Mouse (Mus musculus) thymus, adult 2 months (tissue): Measurements from ENCODE around the gene BC055324. TPM values are rescaled to one million over a fixed set of nuclear protein-coding genes. Genes with fewer than 3 reads are reported as not detected.
A peak's percentile ranks its signal among the peaks of the same experiment; 100 is the strongest.

Experiments used
- DNase-seq: peaks from one replicate; pipeline ENCODE4 v3.0.0; 2021
- H3K27ac ChIP-seq: fragments of 200-500 bp; 2 replicates; pipeline ENCODE4 v1.5.1; 2012; ENCODE audit warnings: low read length, control low read depth; ENCODE audit not compliant: control insufficient read depth, insufficient read depth
- H3K27me3 ChIP-seq: fragments of 200-500 bp; 2 replicates; pipeline ENCODE4 v1.6.1; 2012; ENCODE audit warnings: mild to moderate bottlenecking, low read length, moderate library complexity, mixed read lengths; ENCODE audit not compliant: control insufficient read depth, insufficient read depth
- H3K36me3 ChIP-seq: fragments of 200-500 bp; 2 replicates; pipeline ENCODE4 v1.6.1; 2012; ENCODE audit warnings: mild to moderate bottlenecking, low read length, moderate library complexity; ENCODE audit not compliant: control insufficient read depth, insufficient read depth
- H3K4me1 ChIP-seq: fragments of 200-500 bp; replicated peaks from 2 replicates; pipeline ENCODE4 v1.6.1; 2012; ENCODE audit warnings: low read length; ENCODE audit not compliant: control insufficient read depth, insufficient read depth
- H3K4me3 ChIP-seq: fragments of 200-500 bp; 2 replicates; pipeline ENCODE4 v1.5.1; 2012; ENCODE audit warnings: mild to moderate bottlenecking, low read length, control low read depth, moderate library complexity; ENCODE audit not compliant: control insufficient read depth, insufficient read depth
- CTCF ChIP-seq: fragments of 200-500 bp; IDR thresholded peaks from 2 replicates; pipeline ENCODE4 v1.5.1; 2012; ENCODE audit warnings: mild to moderate bottlenecking, control low read depth, low read length, moderate library complexity, borderline replicate concordance; ENCODE audit not compliant: control insufficient read depth, poor library complexity, insufficient read depth; ENCODE audit errors: extremely low read depth
- POLR2A ChIP-seq: fragments of 200-500 bp; IDR thresholded peaks from 2 replicates; pipeline ENCODE4 v1.6.1; 2012; ENCODE audit warnings: mild to moderate bottlenecking, low read length, control low read depth, moderate library complexity; ENCODE audit not compliant: control insufficient read depth, poor library complexity, insufficient read depth; ENCODE audit errors: extremely low read depth
- WGBS: fragments of 180-500 bp; shearing (Covaris S2); methylation state at CpG from one replicate; pipeline ENCODE4 v1.1.7; 2018; 5-methylcytosine and 5-hydroxymethylcytosine counted together
- polyA plus RNA-seq: library from polyadenylated mRNA; depleted of rRNA; stranded (reverse); fragments of >200 nt; gene quantifications from 2 replicates; pipeline ENCODE4 v1.2.3, GENCODE M21; 2012

The BC055324 gene
- polyA plus RNA-seq, 1 experiment: 7.6 TPM

GRCm38 (mm10) chr1:163994173-163994720, 349 bp downstream of the BC055324 start:
- Histone ChIP-seq H3K27me3 (no peaks in the 10 kb centered on the region), H3K4me1 (no peaks in the 10 kb centered on the region), H3K36me3 (no peaks in the 10 kb centered on the region), H3K27ac (no peak overlapping the region), H3K4me3 (peak overlapping the region; percentile 94)
- TF ChIP-seq POLR2A (no peak), CTCF (no peak)
- DNase-seq: no peak
- WGBS: 1% methylated on average over 38 of the region's 38 CpGs

GRCm38 (mm10) chr1:163992371-163992770, 2.2 kb downstream of the BC055324 start:
- no peak for TF ChIP-seq CTCF
- no peak for TF ChIP-seq POLR2A
- DNase-seq: no peak
- 95% methylated on average over 4 of the region's 4 CpGs for WGBS
- H3K4me1 ChIP-seq: no peaks in the 10 kb centered on the region
- no peaks in the 10 kb centered on the region for H3K27me3 ChIP-seq
- H3K36me3 ChIP-seq: no peaks in the 10 kb centered on the region
- no peak overlapping the region for H3K4me3 ChIP-seq
- H3K27ac ChIP-seq: no peak overlapping the region

- no peaks in the 10 kb centered on the region for H3K4me1 ChIP-seq
- peaks cover 8% of the 10 kb centered on the region; the same call in 1 of the 2 replicates for H3K36me3 ChIP-seq
- no peak overlapping the region for H3K4me3 ChIP-seq
- DNase-seq: no peak
- H3K27ac ChIP-seq: no peak overlapping the region
- no peaks in the 10 kb centered on the region for H3K27me3 ChIP-seq
- TF ChIP-seq POLR2A (no peak), CTCF (no peak)
- WGBS: 97% methylated on average over 1 of the region's 1 CpGs
These were observed 18.1 kb downstream of the BC055324 start for GRCm38 (mm10) chr1:163976515-163976914.

- H3K27ac ChIP-seq: no peak overlapping the region
- 93% methylated on average over 2 of the region's 2 CpGs for WGBS
- no peak for TF ChIP-seq CTCF
- no peak for TF ChIP-seq POLR2A
- no peak overlapping the region for H3K4me3 ChIP-seq
- no peaks in the 10 kb centered on the region for H3K27me3 ChIP-seq
- H3K36me3 ChIP-seq: peaks cover 16% of the 10 kb centered on the region; the same call in 1 of the 2 replicates
- no peaks in the 10 kb centered on the region for H3K4me1 ChIP-seq
- DNase-seq: no peak
These were observed 19.5 kb downstream of the BC055324 start for GRCm38 (mm10) chr1:163975088-163975487.

GRCm38 (mm10) chr1:163974471-163974870, 20.1 kb downstream of the BC055324 start:
- DNase-seq: no peak
- Histone ChIP-seq H3K36me3 (peaks cover 16% of the 10 kb centered on the region; the same call in 1 of the 2 replicates), H3K4me1 (no peaks in the 10 kb centered on the region), H3K27ac (no peak overlapping the region), H3K4me3 (no peak overlapping the region), H3K27me3 (no peaks in the 10 kb centered on the region)
- no peak for TF ChIP-seq POLR2A
- TF ChIP-seq CTCF: no peak
- 94% methylated on average over 1 of the region's 1 CpGs for WGBS

GRCm38 (mm10) chr1:163964008-163964689, 30.4 kb downstream of the BC055324 start:
- H3K27ac ChIP-seq: no peak overlapping the region
- no peak overlapping the region for H3K4me3 ChIP-seq
- WGBS: 58% methylated on average over 10 of the region's 10 CpGs
- no peaks in the 10 kb centered on the region for H3K4me1 ChIP-seq
- DNase-seq: no peak
- TF ChIP-seq POLR2A (no peak), CTCF (no peak)
- peaks cover 25% of the 10 kb centered on the region for H3K36me3 ChIP-seq
- H3K27me3 ChIP-seq: no peaks in the 10 kb centered on the region
